Mouse (Mus musculus): ENCODE results near the gene Zfp830. TPM values are rescaled to one million over a fixed set of nuclear protein-coding genes. Genes with fewer than 3 reads are reported as not detected.

The Zfp830 gene
- 10 to 100 TPM; 12.4 to 13.9 (median 13.1) TPM for total RNA-seq (2022)

DNA sequence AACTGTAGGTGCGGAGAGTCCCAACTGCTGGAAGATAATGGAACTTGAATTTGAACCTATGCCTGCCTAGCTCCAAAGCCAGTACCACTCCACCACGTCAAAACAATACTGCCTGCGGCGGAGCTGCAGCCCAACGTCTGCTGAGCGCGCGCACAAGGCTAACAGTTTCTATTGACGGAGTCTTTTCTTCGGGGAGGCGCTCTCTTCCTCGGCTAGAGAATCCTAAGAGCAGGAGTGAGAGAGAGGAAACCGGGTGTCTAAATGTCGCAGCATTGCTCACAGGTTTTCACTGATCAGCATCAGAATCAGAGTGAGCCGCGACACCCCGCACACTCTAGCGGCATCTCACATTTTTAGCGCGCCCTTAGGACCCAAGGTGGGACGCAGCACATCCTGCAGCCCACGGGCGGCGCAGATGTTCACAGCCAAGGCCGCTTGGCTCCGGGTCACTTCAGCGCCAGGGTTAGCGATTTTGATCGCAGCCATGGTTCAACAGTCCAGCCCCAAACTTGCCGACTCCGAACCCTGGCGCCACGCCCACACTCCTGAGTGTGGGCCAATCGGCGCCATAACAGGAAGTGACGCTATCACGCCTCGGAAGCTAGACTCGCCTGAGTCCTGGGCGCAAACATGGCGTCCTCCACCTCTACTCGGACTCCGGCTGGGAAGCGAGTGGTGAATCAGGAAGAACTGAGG, at the start of gene Zfp830, which contains the start of gene Cct6b:
Gene Zfp830 (plus strand): TSS at position 604 of the 696 bp plus-strand sequence.
Gene Cct6b (minus strand): TSS at position 580 of the 696 bp plus-strand sequence.
- peak; percentile 93 for DNase-seq (ENCODE audit: low spot score)

DNA sequence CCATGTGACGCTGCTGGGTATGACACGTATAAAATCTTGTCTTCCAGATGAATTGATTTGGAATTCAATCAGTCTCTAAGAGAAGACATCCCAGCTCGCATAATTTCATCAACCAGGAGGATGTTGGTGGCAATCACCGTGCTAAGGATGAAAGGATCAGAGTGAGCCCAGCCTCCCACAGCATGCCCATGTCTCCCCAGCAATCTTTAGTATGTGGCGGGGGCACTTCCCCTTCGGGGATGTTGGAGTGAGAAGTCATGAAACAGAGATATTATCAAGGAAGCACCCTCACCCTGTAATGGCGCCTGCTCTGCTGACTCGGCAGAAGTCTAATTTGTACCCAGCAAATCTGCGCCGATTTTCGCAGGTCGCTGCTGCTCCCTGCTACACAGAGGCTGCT, 44.9 kb upstream of the Zfp830 start:
- DNase-seq (ENCODE audit: low spot score) = no peak

DNA sequence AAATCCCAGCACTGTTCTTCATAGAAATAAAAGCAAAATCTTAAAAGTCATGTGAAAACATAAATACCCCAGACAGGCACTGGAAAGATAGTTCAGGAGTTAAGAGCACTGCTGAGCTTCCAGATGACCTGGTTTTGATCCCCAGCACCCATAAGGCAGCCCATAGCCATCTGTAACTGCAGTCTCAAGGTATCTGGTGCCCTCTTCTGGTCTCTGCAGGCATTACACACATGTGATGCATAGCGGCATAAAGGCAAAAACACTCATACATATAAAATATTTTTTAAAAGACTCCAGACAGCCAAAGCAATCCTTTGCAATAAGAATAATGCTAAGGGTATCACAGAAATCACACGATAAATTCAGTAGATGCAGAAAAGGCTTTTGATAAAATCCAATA, 37.3 kb upstream of the Zfp830 start:
- no peak for DNase-seq (ENCODE audit: low spot score)

DNA sequence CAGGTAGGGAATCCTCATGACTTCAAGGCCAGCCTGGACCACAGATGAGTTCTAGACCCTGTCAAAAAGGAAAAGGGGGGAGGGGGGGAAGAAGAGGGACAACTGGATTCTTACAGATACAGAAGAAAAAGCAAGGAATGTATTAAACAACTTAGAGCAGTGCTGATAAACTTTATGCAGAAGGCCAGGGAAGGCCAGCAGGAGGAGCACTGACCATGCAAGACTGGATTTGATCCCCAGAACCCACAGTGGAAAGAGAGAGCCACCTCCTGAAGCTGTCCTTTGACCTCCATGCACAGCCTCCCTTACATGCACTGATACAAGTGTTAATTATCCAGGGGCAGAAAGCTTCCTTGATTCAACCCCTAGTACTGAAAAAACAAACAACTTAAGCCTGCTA, 29.9 kb upstream of the Zfp830 start:
- DNase-seq (ENCODE audit: low spot score) = no peak

DNA sequence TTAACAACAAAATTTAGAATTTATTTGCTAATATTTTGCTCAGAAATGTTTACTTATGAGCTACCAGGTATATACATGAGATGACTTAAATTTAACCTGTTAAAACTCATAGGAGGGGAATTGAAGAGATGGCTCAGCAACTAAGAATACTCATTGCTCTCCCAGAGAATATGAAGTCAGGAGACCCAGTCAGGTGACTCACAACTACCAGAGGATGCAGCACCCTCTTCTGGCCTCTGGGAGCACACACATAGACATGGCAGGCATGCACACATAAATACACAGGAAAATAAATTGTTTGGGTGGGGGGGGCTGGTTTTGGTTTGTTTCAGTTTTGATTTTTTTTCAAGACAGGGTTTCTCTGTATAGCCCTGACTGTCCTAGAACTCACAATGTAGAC, 25.1 kb upstream of the Zfp830 start:
- DNase-seq (ENCODE audit: low spot score) = no peak

DNA sequence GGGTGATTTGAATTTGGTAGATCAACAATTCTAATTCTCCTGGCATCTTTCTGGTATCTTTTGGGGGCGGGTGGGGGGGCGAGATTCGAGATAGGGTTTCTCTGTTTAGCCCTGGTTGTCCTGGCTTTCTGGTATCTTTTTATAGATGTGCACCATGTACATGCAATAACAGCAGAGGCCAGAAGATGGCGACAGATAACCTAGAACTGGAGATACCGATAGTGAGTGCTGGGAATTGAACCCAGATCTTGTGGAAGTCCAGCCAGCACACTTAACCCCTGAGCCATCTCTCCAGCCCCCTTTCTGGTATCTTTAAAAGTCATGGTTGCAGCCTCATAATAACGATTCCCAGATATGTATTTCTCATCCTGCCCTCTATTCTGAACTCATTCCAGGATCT, 18.0 kb upstream of the Zfp830 start:
- DNase-seq (ENCODE audit: low spot score) = peak; percentile 53

DNA sequence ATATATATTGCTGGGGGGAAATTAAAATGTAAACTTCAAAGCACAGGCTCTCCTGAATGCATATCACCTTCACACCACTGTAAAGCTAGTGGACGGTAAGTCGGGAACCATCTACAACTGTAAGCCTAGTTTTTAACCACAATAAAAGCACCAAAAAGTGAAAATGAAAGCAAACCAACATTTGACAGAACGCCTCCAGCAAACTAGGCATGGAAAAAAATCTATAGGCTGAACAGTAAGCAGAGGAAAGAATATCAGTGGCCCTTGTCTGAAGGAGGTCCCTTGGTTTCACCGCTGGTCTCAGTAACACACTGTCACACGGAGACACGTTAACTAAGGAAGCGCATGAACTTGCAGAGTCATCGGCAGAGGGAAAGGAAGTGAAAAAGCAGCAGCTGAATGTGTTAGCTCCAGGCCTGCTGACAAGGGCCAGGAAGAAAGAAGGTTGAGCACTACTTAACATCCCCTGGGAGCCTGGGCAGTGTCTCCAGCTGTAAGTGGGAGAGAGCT, 17.2 kb upstream of the Zfp830 start:
- DNase-seq (ENCODE audit: low spot score) = peak; percentile 50

DNA sequence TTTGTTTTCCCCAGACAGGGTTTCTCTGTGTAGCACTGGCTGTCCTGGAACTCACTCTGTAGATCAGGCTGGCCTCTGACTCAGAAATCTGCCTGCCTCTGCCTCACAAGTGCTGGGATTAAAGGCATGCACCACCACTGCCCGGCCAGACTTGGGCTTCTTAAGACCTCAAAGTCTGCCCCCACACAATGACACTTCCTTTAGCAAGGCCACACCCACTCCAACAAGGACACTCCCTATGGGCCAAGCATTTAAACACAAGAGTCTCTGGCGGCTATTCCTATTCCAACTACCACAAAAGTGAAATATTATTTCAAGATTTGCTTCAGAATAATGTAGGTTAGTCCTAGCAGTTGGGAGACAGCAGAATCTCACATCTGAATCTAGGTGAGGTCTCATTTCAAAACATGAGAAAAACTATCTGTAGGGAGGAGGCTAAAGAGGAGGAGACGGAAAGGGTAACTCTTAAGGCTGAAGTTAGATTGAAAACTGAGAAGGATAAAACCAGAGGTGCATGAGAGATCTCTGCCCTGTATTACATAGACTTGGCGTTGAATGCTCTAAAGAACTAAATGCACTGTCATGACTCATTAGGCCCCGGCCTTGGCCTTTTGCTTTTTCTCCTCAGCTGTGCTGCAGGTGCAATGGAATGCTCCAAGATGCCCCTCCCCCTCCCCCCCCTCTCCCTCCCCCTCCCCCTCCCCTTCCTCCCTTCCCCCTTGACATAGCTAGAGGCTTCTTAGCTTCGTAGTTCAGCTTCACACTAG, 11.6 kb upstream of the Zfp830 start:
- DNase-seq (ENCODE audit: low spot score) = no peak

DNA sequence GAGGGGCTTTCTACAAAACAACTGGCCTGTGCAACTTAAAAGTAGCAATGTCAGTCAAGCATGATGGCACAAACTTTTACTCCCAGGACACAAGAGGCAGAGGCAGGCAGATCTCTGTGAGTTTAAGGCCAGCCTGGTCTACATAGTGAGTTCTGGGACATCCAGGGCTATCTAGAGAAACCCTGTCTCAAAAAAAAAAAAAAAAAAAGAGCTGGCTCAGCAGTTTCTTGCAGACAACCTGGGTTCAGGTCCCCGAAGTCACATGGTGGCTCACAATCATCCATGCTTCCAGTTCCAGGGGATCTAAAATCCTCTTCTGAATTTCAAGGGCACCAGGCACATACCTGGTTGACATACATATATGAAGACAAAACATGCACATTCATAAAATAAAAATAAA, 8.2 kb upstream of the Zfp830 start:
- DNase-seq (ENCODE audit: low spot score) = no peak

DNA sequence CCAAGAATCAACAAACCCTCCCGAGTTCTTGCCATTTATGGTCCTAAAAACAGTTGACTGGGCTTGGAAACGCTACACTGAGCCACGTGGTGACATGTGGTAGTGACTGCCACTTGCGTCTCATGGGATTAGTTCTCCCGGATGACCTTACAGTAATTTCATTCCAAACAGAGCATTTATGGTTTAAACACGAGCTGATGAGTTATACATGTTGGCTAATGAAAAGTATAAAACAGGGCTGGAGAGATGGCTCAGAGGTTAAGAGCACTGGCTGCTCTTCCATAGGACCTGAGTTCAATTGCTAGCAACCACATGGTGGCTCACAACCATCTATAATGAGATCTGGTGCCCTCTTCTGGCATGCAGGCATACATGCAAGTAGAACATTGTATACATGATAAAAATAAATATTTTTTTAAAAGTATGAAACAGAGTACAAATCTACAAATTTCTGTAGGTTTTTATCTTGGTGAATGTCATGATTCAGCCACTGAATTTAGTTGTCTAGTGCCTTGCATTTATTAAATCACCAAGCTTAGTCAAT, 1.8 kb upstream of the Zfp830 start:
- DNase-seq (ENCODE audit: low spot score) = no peak

DNA sequence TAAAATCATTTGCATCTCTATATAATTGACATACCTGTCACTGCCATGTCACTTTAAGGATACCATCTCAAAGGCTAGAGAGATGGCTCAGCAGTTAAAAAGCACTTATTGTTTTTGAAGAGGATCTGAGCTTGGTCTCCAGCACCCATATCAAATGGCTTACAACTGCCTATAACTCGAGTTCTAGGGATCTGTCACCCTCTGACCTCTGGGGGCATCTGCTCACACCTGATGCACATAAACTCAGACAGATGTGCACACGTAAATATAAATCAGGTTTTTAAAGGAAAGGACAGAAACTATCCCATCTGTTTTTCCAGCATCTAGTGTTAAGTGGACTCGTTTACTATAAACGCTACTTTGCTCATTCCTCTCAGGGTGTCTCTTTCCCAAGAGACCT, 884 bp upstream of the Zfp830 start:
- DNase-seq (ENCODE audit: low spot score) = no peak

DNA sequence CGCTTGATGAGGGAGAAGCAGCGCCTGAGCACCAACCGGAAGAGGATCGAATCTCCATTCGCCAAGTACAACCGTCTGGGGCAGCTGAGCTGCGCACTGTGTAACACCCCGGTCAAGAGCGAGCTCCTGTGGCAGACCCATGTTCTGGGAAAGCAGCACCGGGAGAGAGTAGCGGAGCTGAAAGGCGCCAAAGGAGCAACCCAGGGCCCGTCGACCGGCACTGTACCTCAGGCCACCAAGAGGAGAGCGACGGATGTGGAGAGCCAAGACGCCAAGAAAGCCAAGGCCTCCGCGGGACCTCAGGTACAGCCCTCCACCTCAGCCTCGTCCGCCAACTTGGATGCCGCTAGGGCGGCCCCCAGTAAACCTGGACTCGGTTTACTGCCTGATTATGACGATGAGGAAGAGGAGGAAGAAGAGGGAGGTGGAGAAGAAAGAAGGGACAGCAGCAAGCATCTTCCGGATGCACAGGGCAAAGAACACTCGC, 336 bp downstream of the Zfp830 start:
- DNase-seq (ENCODE audit: low spot score) = no peak

DNA sequence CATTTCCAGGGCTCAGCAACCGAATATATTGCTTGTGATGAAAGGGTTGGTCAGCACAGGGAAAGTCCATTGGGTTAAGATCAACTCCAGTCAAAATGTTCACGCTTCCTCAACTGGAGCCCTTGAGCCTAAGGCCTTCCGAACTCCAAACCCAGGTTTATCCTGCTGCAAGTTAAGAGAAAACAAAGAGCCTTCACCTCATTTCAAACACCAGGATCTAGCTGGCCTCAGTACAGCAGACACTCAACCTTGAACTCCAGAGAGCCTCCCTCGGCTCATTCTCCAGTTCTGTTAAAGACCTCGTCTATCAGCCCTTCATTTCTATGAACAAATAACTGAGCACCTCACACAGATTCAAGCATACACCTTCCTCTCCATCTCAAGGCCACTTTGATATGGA, 16.0 kb downstream of the Zfp830 start:
- DNase-seq (ENCODE audit: low spot score) = no peak

DNA sequence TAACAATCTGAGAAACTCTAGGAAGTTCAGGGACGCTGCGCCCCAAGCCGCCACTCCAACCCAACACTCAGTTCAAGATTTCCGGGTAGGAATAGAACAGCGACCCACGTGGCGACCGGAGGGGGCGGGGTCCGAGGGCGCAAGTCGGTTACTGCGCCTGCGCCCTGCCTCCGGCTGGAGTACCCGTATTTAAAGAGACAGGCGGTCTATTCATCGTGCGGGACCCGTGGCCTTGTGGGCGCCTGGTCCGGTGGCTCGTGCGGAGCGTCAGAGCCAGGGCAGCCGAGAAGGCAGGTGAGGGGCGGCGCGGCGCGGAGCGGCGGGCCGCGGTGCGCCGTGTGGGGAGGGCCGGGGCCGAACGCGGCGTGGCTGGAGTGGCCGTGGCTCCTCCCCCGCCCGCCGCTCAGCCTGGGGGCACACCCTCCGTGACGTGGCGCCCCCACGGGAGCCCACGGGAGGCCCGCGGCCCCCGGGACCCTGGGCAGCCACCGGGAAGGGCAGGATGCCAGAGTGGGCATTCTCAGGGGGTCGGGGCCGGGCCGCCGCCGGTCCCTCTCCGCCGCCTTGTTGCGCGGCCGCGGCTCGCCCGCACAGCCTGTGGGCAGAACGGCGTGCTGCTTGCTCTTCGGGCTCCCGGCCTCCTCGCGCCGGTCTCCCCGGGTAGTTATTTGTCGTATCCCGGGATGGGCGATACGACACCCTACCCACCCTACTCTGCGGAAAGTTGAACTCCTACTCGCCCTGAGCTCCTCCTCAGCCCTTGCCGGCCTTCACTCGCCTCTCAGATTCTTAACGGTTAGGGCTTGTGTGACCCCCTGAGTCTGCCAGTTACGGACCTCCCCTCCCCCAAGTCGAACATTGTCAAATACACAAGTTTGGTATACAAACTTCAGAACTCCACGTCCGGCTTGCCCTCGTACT, 17.1 kb downstream of the Zfp830 start, which contains the start of gene Lig3:
Gene Lig3 (plus strand): TSS at position 126 of the 921 bp plus-strand sequence.
- DNase-seq (ENCODE audit: low spot score) = peak; percentile 93

DNA sequence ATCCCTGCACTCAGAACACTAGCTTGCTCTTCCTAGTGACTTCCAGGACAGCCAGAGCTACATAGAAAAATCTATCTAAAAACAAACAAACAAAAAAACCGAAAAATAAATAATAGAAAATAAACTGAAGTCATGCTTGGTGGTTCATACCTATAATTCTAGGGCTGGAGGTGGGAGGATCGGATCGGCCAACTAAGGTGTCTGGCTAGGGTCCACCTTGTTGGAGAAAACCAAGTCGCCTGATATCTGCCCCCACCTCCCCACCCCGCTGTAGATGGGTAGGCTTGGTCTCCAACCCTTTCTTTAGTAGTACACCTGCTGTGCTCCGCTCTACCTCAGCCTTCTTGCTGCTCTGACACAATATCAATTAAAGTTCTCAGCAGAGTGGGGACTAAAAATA, 18.1 kb downstream of the Zfp830 start:
- DNase-seq (ENCODE audit: low spot score) = no peak

DNA sequence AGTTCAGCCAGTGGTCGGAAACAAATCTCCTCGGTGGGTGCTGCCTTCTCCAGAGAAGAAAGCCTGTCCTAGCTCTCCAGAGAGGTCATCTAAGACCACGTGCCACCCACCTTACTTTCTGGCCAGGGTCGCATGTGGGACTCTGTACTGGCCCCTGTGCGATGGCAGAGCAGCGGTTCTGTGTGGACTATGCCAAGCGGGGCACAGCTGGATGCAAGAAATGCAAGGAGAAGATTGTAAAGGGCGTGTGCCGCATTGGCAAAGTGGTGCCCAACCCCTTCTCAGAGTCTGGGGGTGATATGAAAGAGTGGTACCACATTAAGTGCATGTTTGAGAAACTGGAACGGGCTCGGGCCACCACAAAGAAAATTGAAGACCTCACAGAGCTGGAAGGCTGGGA, 19.3 kb downstream of the Zfp830 start:
- DNase-seq (ENCODE audit: low spot score) = no peak

DNA sequence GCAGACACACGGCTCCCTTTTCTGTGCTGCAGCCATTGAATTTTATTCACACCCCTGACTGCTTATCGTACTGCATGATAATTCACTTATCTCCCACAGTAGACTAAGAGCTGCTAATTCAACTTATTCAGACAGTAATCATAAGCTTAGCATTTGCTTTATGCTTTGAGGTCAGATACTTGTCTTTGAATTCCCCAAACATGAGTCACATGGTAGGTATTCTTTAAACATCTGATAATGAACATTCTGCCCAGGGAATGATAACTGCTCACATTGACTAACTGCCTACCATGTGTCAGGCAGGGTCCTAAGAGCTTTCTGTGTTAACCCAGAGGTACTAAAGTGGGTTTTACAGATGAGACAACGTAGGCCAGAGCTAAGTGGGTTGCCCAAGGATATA, 42.5 kb downstream of the Zfp830 start:
- DNase-seq (ENCODE audit: low spot score) = no peak

DNA sequence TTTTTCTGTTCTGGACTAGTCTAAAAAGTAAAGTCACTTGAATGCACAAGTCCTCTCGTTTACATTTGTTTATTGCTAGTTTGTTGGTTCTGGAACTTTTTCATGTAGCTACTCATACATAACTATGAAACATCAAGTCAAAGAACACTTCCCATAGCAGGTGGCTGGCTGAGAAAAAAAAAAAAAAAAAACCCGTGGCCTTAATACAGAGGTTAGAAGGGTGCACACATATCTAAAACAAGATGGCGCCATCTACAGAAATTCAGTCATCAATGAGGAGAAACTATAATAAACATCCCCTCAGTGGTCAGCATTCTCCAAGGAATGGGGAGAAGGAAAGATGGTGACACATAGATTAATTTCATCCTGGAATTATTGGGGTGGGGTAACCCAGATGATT, 43.2 kb downstream of the Zfp830 start:
- DNase-seq (ENCODE audit: low spot score) = no peak

DNA sequence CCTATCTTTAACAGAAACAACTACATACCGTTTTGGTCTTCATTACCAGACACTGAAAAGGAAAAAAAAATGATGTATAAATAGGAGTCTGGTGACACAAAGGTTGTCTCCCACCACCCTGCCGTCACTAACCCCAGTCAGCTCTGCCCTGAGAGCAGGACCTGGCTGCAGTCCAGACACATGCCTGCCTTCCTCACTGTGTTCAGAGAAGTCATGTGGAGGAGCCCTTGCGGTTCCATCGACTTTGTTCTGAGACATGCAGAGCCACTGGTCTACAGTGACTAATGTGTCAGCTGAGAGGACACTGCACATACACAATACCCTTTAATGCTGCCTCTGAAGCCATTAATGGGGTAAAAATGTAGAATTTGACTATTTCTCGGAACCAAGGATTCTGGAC, 44.3 kb downstream of the Zfp830 start:
- no peak for DNase-seq (ENCODE audit: low spot score)
